Mouse (Mus musculus): Measurements from ENCODE around the gene Arhgap1. TPM values are rescaled to one million over a fixed set of nuclear protein-coding genes. Genes with fewer than 3 reads are reported as not detected.

Arhgap1 gene
- total RNA-seq, 1 experiment from 2014 or later: 47.6 TPM

- no peak for ATAC-seq (replicated peaks; ENCODE audit: low read depth, poor library complexity, severe bottlenecking)
Observed at GRCm38 (mm10) chr2:91645811-91646210, 3.8 kb upstream of the Arhgap1 start.

- ATAC-seq (replicated peaks; ENCODE audit: low read depth, poor library complexity, severe bottlenecking): no peak
Observed at GRCm38 (mm10) chr2:91646733-91647132, 2.9 kb upstream of the Arhgap1 start.

- no peak for ATAC-seq (replicated peaks; ENCODE audit: low read depth, poor library complexity, severe bottlenecking)
Observed at GRCm38 (mm10) chr2:91649152-91649551, 508 bp upstream of the Arhgap1 start.

- ATAC-seq (replicated peaks; ENCODE audit: low read depth, poor library complexity, severe bottlenecking): peak; percentile 36
Observed at GRCm38 (mm10) chr2:91650360-91650995, 818 bp downstream of the Arhgap1 start.

- ATAC-seq (replicated peaks; ENCODE audit: low read depth, poor library complexity, severe bottlenecking): no peak
Observed at GRCm38 (mm10) chr2:91651458-91652258, 2.0 kb downstream of the Arhgap1 start.

- ATAC-seq (replicated peaks; ENCODE audit: low read depth, poor library complexity, severe bottlenecking): no peak
Observed at GRCm38 (mm10) chr2:91652863-91653262, 3.2 kb downstream of the Arhgap1 start.

GRCm38 (mm10) chr2:91655388-91655787 is 5.7 kb downstream of the Arhgap1 start:
- no peak for ATAC-seq (replicated peaks; ENCODE audit: low read depth, poor library complexity, severe bottlenecking)

- no peak for ATAC-seq (replicated peaks; ENCODE audit: low read depth, poor library complexity, severe bottlenecking)
Observed at GRCm38 (mm10) chr2:91655827-91656226, 6.2 kb downstream of the Arhgap1 start.

GRCm38 (mm10) chr2:91656774-91657173 is 7.1 kb downstream of the Arhgap1 start:
- ATAC-seq (replicated peaks; ENCODE audit: low read depth, poor library complexity, severe bottlenecking): no peak

- no peak for ATAC-seq (replicated peaks; ENCODE audit: low read depth, poor library complexity, severe bottlenecking)
Observed at GRCm38 (mm10) chr2:91659657-91660056, 10.0 kb downstream of the Arhgap1 start.

GRCm38 (mm10) chr2:91660981-91661380 is 11.3 kb downstream of the Arhgap1 start:
- no peak for ATAC-seq (replicated peaks; ENCODE audit: low read depth, poor library complexity, severe bottlenecking)

GRCm38 (mm10) chr2:91664780-91665179 is 15.1 kb downstream of the Arhgap1 start:
- no peak for ATAC-seq (replicated peaks; ENCODE audit: low read depth, poor library complexity, severe bottlenecking)

- ATAC-seq (replicated peaks; ENCODE audit: low read depth, poor library complexity, severe bottlenecking): no peak
Observed at GRCm38 (mm10) chr2:91666386-91666910, 16.8 kb downstream of the Arhgap1 start.

- ATAC-seq (replicated peaks; ENCODE audit: low read depth, poor library complexity, severe bottlenecking): no peak
Observed at GRCm38 (mm10) chr2:91667747-91668146, 18.1 kb downstream of the Arhgap1 start.

GRCm38 (mm10) chr2:91669326-91669725 is 19.7 kb downstream of the Arhgap1 start:
- no peak for ATAC-seq (replicated peaks; ENCODE audit: low read depth, poor library complexity, severe bottlenecking)

GRCm38 (mm10) chr2:91670038-91670437 is 20.4 kb downstream of the Arhgap1 start:
- no peak for ATAC-seq (replicated peaks; ENCODE audit: low read depth, poor library complexity, severe bottlenecking)

- no peak for ATAC-seq (replicated peaks; ENCODE audit: low read depth, poor library complexity, severe bottlenecking)
Observed at GRCm38 (mm10) chr2:91673587-91673986, 23.9 kb downstream of the Arhgap1 start.

- ATAC-seq (replicated peaks; ENCODE audit: low read depth, poor library complexity, severe bottlenecking): no peak
Observed at GRCm38 (mm10) chr2:91674895-91675294, 25.2 kb downstream of the Arhgap1 start.

GRCm38 (mm10) chr2:91676420-91676819 is 26.8 kb downstream of the Arhgap1 start:
- no peak for ATAC-seq (replicated peaks; ENCODE audit: low read depth, poor library complexity, severe bottlenecking)

- no peak for ATAC-seq (replicated peaks; ENCODE audit: low read depth, poor library complexity, severe bottlenecking)
Observed at GRCm38 (mm10) chr2:91676961-91677360, 27.3 kb downstream of the Arhgap1 start.

- peak; percentile 80 for ATAC-seq (replicated peaks; ENCODE audit: low read depth, poor library complexity, severe bottlenecking)
Observed at GRCm38 (mm10) chr2:91682850-91683249, 33.2 kb downstream of the Arhgap1 start.

Measured in common myeloid progenitor, adult 5-6 weeks (primary cell).